Mouse (Mus musculus) common myeloid progenitor, adult 5-6 weeks (primary cell): ENCODE results near the gene Fap. TPM values are rescaled to one million over a fixed set of nuclear protein-coding genes. Genes with fewer than 3 reads are reported as not detected.

ENCODE experiments used
- ATAC-seq: replicated peaks from 2 replicates; pipeline ENCODE4 v1.8.0; 2016; ENCODE audit warnings: low read depth, mild to moderate bottlenecking, moderate TSS enrichment, inconsistent platforms; ENCODE audit not compliant: poor library complexity, severe bottlenecking
- total RNA-seq: library from RNA; stranded (forward); fragments of 200-1000, 187-1606 nt; gene quantifications from 2 replicates; pipeline ENCODE4 v1.2.3, GENCODE M21; 2017

The Fap gene
- total RNA-seq, 1 experiment from 2014 or later: 0.32 TPM

- no peak for ATAC-seq
These were observed 111.7 kb downstream of the Fap start for GRCm38 (mm10) chr2:62462174-62462573.

GRCm38 (mm10) chr2:62460815-62461450, 112.9 kb downstream of the Fap start:
- 0 out of 2 replicates have a peak, but pooled peaks have one; percentile 12 for ATAC-seq

- peak; percentile 93 for ATAC-seq
These were observed 113.6 kb downstream of the Fap start for GRCm38 (mm10) chr2:62460231-62460710.

- no peak; the same call in 1 of the 2 replicates for ATAC-seq
These were observed 114.4 kb downstream of the Fap start for GRCm38 (mm10) chr2:62459241-62460174.

- ATAC-seq: no peak
These were observed 115.8 kb downstream of the Fap start for GRCm38 (mm10) chr2:62458070-62458469.

- no peak for ATAC-seq
These were observed 118.9 kb downstream of the Fap start for GRCm38 (mm10) chr2:62454991-62455390.

GRCm38 (mm10) chr2:62454033-62454432, 119.8 kb downstream of the Fap start:
- no peak for ATAC-seq

Other genes with a start within 250 kb of the Fap start
- 28.5 and 39.8 TPM in 2 replicates for gene Dpp4, start 161.8 kb downstream of the Fap start, total RNA-seq
- gene Gcg, start 90.4 kb downstream of the Fap start, total RNA-seq: not detected in 2 replicates
- 27.3 and 29.9 TPM in 2 replicates for gene Ifih1, start 72.2 kb upstream of the Fap start, total RNA-seq
- 3.1 and 4.0 TPM in 2 replicates for gene Gca, start 90.2 kb upstream of the Fap start, total RNA-seq